Mouse (Mus musculus): ENCODE results near the gene Sema5a. TPM values are rescaled to one million over a fixed set of nuclear protein-coding genes. Genes with fewer than 3 reads are reported as not detected.

Gene Sema5a
- polyA plus RNA-seq, 1 experiment = 6.4 TPM

- no peak for TF ChIP-seq USF1 (IDR thresholded peaks at IDR 0.05; ENCODE audit: low read depth)
- no peak for TF ChIP-seq MYOD1 (IDR thresholded peaks at IDR 0.05; ENCODE audit: control insufficient read depth, insufficient read length, low read depth)
- no peak for TF ChIP-seq MAX (IDR thresholded peaks at IDR 0.05)
- no peak for TF ChIP-seq CEBPB (IDR thresholded peaks at IDR 0.05; ENCODE audit: low read depth)
- no peak for TF ChIP-seq FOSL1 (IDR thresholded peaks at IDR 0.05; ENCODE audit: insufficient read depth, low read length, poor library complexity, severe bottlenecking)
- no peak for TF ChIP-seq CTCF (IDR thresholded peaks at IDR 0.05; ENCODE audit: control insufficient read depth, insufficient read depth, insufficient read length)
- no peak for TF ChIP-seq MYOG (IDR thresholded peaks at IDR 0.05; ENCODE audit: control insufficient read depth, extremely low read depth, insufficient read length)
- no peaks in the 10 kb centered on the region for H3K79me3 ChIP-seq (ENCODE audit: low read depth)
- no peaks in the 10 kb centered on the region for H3K27me3 ChIP-seq (ENCODE audit: control insufficient read depth, insufficient read depth, insufficient read length)
- H3K79me2 ChIP-seq (ENCODE audit: control insufficient read depth, insufficient read depth) = no peaks in the 10 kb centered on the region
- H3ac ChIP-seq (ENCODE audit: control insufficient read depth, insufficient read length, low read depth) = no peak overlapping the region
- H3K4me3 ChIP-seq (ENCODE audit: insufficient read depth, poor library complexity, severe bottlenecking) = no peak overlapping the region
- no peaks in the 10 kb centered on the region for H3K36me3 ChIP-seq (ENCODE audit: control insufficient read depth, insufficient read depth)
Observed at GRCm38 (mm10) chr15:32532539-32532938, 287.9 kb downstream of the Sema5a start.

GRCm38 (mm10) chr15:32533541-32534080 is 289.0 kb downstream of the Sema5a start:
- no peaks in the 10 kb centered on the region for H3K79me2 ChIP-seq (ENCODE audit: control insufficient read depth, insufficient read depth)
- H3K27me3 ChIP-seq (ENCODE audit: control insufficient read depth, insufficient read depth, insufficient read length) = no peaks in the 10 kb centered on the region
- H3K4me3 ChIP-seq (ENCODE audit: insufficient read depth, poor library complexity, severe bottlenecking) = no peak overlapping the region
- TF ChIP-seq FOSL1 (IDR thresholded peaks at IDR 0.05; ENCODE audit: insufficient read depth, low read length, poor library complexity, severe bottlenecking) (no peak), USF1 (IDR thresholded peaks at IDR 0.05; ENCODE audit: low read depth) (no peak), CTCF (IDR thresholded peaks at IDR 0.05; ENCODE audit: control insufficient read depth, insufficient read depth, insufficient read length) (no peak), MYOD1 (IDR thresholded peaks at IDR 0.05; ENCODE audit: control insufficient read depth, insufficient read length, low read depth) (no peak), MAX (IDR thresholded peaks at IDR 0.05) (no peak), CEBPB (IDR thresholded peaks at IDR 0.05; ENCODE audit: low read depth) (no peak), MYOG (IDR thresholded peaks at IDR 0.05; ENCODE audit: control insufficient read depth, extremely low read depth, insufficient read length) (no peak)
- H3K36me3 ChIP-seq (ENCODE audit: control insufficient read depth, insufficient read depth) = no peaks in the 10 kb centered on the region
- H3ac ChIP-seq (ENCODE audit: control insufficient read depth, insufficient read length, low read depth) = no peak overlapping the region
- H3K79me3 ChIP-seq (ENCODE audit: low read depth) = no peaks in the 10 kb centered on the region

- no peak overlapping the region for H3ac ChIP-seq (ENCODE audit: control insufficient read depth, insufficient read length, low read depth)
- peaks cover 4% of the 10 kb centered on the region for H3K36me3 ChIP-seq (ENCODE audit: control insufficient read depth, insufficient read depth)
- H3K4me3 ChIP-seq (ENCODE audit: insufficient read depth, poor library complexity, severe bottlenecking) = no peak overlapping the region
- no peaks in the 10 kb centered on the region for H3K79me2 ChIP-seq (ENCODE audit: control insufficient read depth, insufficient read depth)
- no peaks in the 10 kb centered on the region for H3K27me3 ChIP-seq (ENCODE audit: control insufficient read depth, insufficient read depth, insufficient read length)
- TF ChIP-seq CTCF (IDR thresholded peaks at IDR 0.05; ENCODE audit: control insufficient read depth, insufficient read depth, insufficient read length) = no peak
- TF ChIP-seq CEBPB (IDR thresholded peaks at IDR 0.05; ENCODE audit: low read depth) = no peak
- no peaks in the 10 kb centered on the region for H3K79me3 ChIP-seq (ENCODE audit: low read depth)
Observed at GRCm38 (mm10) chr15:32536755-32537503, 292.3 kb downstream of the Sema5a start.

GRCm38 (mm10) chr15:32537504-32537792 is 292.8 kb downstream of the Sema5a start:
- H3K27me3 ChIP-seq (ENCODE audit: control insufficient read depth, insufficient read depth, insufficient read length) = no peaks in the 10 kb centered on the region
- peaks cover 4% of the 10 kb centered on the region for H3K36me3 ChIP-seq (ENCODE audit: control insufficient read depth, insufficient read depth)
- H3K79me3 ChIP-seq (ENCODE audit: low read depth) = no peaks in the 10 kb centered on the region
- TF ChIP-seq FOSL1 (IDR thresholded peaks at IDR 0.05; ENCODE audit: insufficient read depth, low read length, poor library complexity, severe bottlenecking) (no peak), MYOD1 (IDR thresholded peaks at IDR 0.05; ENCODE audit: control insufficient read depth, insufficient read length, low read depth) (no peak), USF1 (IDR thresholded peaks at IDR 0.05; ENCODE audit: low read depth) (no peak), MAX (IDR thresholded peaks at IDR 0.05) (no peak), CEBPB (IDR thresholded peaks at IDR 0.05; ENCODE audit: low read depth) (no peak), MYOG (IDR thresholded peaks at IDR 0.05; ENCODE audit: control insufficient read depth, extremely low read depth, insufficient read length) (no peak), CTCF (IDR thresholded peaks at IDR 0.05; ENCODE audit: control insufficient read depth, insufficient read depth, insufficient read length) (no peak)
- H3ac ChIP-seq (ENCODE audit: control insufficient read depth, insufficient read length, low read depth) = no peak overlapping the region
- H3K79me2 ChIP-seq (ENCODE audit: control insufficient read depth, insufficient read depth) = no peaks in the 10 kb centered on the region
- no peak overlapping the region for H3K4me3 ChIP-seq (ENCODE audit: insufficient read depth, poor library complexity, severe bottlenecking)

GRCm38 (mm10) chr15:32538092-32538491 is 293.5 kb downstream of the Sema5a start:
- Histone ChIP-seq H3K36me3 (ENCODE audit: control insufficient read depth, insufficient read depth) (peaks cover 4% of the 10 kb centered on the region), H3K4me3 (ENCODE audit: insufficient read depth, poor library complexity, severe bottlenecking) (no peak overlapping the region), H3K79me2 (ENCODE audit: control insufficient read depth, insufficient read depth) (no peaks in the 10 kb centered on the region), H3ac (ENCODE audit: control insufficient read depth, insufficient read length, low read depth) (no peak overlapping the region), H3K27me3 (ENCODE audit: control insufficient read depth, insufficient read depth, insufficient read length) (no peaks in the 10 kb centered on the region), H3K79me3 (ENCODE audit: low read depth) (no peaks in the 10 kb centered on the region)
- TF ChIP-seq MYOG (IDR thresholded peaks at IDR 0.05; ENCODE audit: control insufficient read depth, extremely low read depth, insufficient read length) = no peak
- no peak for TF ChIP-seq USF1 (IDR thresholded peaks at IDR 0.05; ENCODE audit: low read depth)
- no peak for TF ChIP-seq MAX (IDR thresholded peaks at IDR 0.05)
- no peak for TF ChIP-seq CEBPB (IDR thresholded peaks at IDR 0.05; ENCODE audit: low read depth)
- TF ChIP-seq MYOD1 (IDR thresholded peaks at IDR 0.05; ENCODE audit: control insufficient read depth, insufficient read length, low read depth) = no peak
- TF ChIP-seq CTCF (IDR thresholded peaks at IDR 0.05; ENCODE audit: control insufficient read depth, insufficient read depth, insufficient read length) = no peak
- no peak for TF ChIP-seq FOSL1 (IDR thresholded peaks at IDR 0.05; ENCODE audit: insufficient read depth, low read length, poor library complexity, severe bottlenecking)

GRCm38 (mm10) chr15:32542746-32543145 is 298.1 kb downstream of the Sema5a start:
- H3ac ChIP-seq (ENCODE audit: control insufficient read depth, insufficient read length, low read depth) = no peak overlapping the region
- H3K79me2 ChIP-seq (ENCODE audit: control insufficient read depth, insufficient read depth) = no peaks in the 10 kb centered on the region
- H3K27me3 ChIP-seq (ENCODE audit: control insufficient read depth, insufficient read depth, insufficient read length) = no peaks in the 10 kb centered on the region
- no peak overlapping the region for H3K4me3 ChIP-seq (ENCODE audit: insufficient read depth, poor library complexity, severe bottlenecking)
- H3K79me3 ChIP-seq (ENCODE audit: low read depth) = no peaks in the 10 kb centered on the region
- H3K36me3 ChIP-seq (ENCODE audit: control insufficient read depth, insufficient read depth) = peaks cover 4% of the 10 kb centered on the region
- no peak for TF ChIP-seq MYOD1 (IDR thresholded peaks at IDR 0.05; ENCODE audit: control insufficient read depth, insufficient read length, low read depth)
- TF ChIP-seq CEBPB (IDR thresholded peaks at IDR 0.05; ENCODE audit: low read depth) = no peak
- no peak for TF ChIP-seq MAX (IDR thresholded peaks at IDR 0.05)
- TF ChIP-seq FOSL1 (IDR thresholded peaks at IDR 0.05; ENCODE audit: insufficient read depth, low read length, poor library complexity, severe bottlenecking) = no peak
- TF ChIP-seq MYOG (IDR thresholded peaks at IDR 0.05; ENCODE audit: control insufficient read depth, extremely low read depth, insufficient read length) = no peak
- TF ChIP-seq USF1 (IDR thresholded peaks at IDR 0.05; ENCODE audit: low read depth) = no peak
- no peak for TF ChIP-seq CTCF (IDR thresholded peaks at IDR 0.05; ENCODE audit: control insufficient read depth, insufficient read depth, insufficient read length)
